Mouse (Mus musculus): ENCODE data around the gene Adh6a. TPM values are rescaled to one million over a fixed set of nuclear protein-coding genes. Genes with fewer than 3 reads are reported as not detected.

The Adh6a gene
- polyA plus RNA-seq, 1 experiment = not detected

GRCm38 (mm10) chr3:138291529-138292117, 21.5 kb upstream of the Adh6a start:
- Histone ChIP-seq H3K4me1 (no peaks in the 10 kb centered on the region), H3K27me3 (replicated peaks) (no peaks in the 10 kb centered on the region), H3K36me3 (replicated peaks; ENCODE audit: low read length) (no peaks in the 10 kb centered on the region), H3K9me3 (peaks cover 4% of the 10 kb centered on the region; the same call in 1 of the 2 replicates), H3K4me3 (replicated peaks) (no peak overlapping the region)
- no peak for TF ChIP-seq GATA1 (IDR thresholded peaks at IDR 0.05; ENCODE audit: borderline replicate concordance, low read length)
- no peak for TF ChIP-seq FLI1 (IDR thresholded peaks at IDR 0.05; ENCODE audit: low read length)

DNA sequence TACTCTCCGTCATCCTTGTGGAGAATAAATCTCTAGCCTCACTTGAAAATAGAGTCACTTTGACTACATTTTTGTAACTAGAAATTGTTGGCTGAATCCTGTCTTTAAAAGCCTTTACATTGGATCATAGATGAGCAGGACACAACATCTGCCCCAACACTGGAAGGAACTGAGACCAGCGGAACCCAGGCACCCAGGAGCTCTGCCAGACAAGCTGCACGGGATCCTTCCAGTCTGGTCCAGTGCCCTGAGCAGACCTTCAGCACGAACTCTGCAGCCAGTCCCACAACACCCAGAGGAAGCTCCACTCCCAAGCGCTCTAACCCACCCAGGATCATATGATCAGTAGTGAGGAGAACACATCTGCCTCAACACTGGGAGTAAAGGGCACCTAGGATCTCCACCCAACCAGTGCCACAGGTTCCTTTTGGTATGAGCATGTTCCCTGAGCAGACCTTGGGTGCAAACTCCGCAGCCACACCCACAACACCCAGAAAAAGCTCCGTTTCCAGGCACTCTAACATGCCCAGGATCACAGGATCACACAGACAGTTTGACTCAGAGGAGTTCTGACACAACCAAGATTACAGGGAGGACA, 19.7 kb upstream of the Adh6a start:
- H3K36me3 ChIP-seq (replicated peaks; ENCODE audit: low read length) = no peaks in the 10 kb centered on the region
- H3K27me3 ChIP-seq (replicated peaks) = no peaks in the 10 kb centered on the region
- peaks cover 20% of the 10 kb centered on the region for H3K9me3 ChIP-seq
- no peak overlapping the region for H3K4me3 ChIP-seq (replicated peaks)
- TF ChIP-seq GATA1 (IDR thresholded peaks at IDR 0.05; ENCODE audit: borderline replicate concordance, low read length) (no peak), FLI1 (IDR thresholded peaks at IDR 0.05; ENCODE audit: low read length) (no peak)
- no peaks in the 10 kb centered on the region for H3K4me1 ChIP-seq

DNA sequence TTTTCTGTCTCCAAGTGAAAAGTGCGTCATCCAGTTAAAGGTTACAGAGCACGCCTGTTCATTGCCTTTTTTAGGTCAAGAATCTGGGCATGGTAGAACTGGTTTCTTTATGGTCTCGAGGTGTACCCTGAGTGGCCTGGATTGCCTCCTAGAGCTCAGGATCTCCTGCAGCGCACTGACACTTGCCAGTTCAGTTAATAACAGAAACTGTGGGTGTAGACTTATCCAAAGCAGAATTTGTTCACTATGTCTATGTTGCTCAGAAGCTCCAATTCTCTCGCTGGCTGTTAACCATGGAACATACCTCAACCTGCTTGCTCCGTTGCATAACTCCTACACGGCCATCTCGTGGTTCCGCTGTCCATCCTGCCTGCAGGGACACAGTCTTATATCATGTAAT, 13.0 kb upstream of the Adh6a start:
- Histone ChIP-seq H3K36me3 (replicated peaks; ENCODE audit: low read length) (no peaks in the 10 kb centered on the region), H3K4me3 (replicated peaks) (no peak overlapping the region), H3K4me1 (no peaks in the 10 kb centered on the region), H3K9me3 (peaks cover 27% of the 10 kb centered on the region), H3K27me3 (replicated peaks) (no peaks in the 10 kb centered on the region)
- no peak for TF ChIP-seq FLI1 (IDR thresholded peaks at IDR 0.05; ENCODE audit: low read length)
- TF ChIP-seq GATA1 (IDR thresholded peaks at IDR 0.05; ENCODE audit: borderline replicate concordance, low read length) = no peak

- no peak overlapping the region for H3K4me3 ChIP-seq (replicated peaks)
- no peaks in the 10 kb centered on the region for H3K27me3 ChIP-seq (replicated peaks)
- no peak for TF ChIP-seq GATA1 (IDR thresholded peaks at IDR 0.05; ENCODE audit: borderline replicate concordance, low read length)
- TF ChIP-seq FLI1 (IDR thresholded peaks at IDR 0.05; ENCODE audit: low read length) = no peak
- H3K36me3 ChIP-seq (replicated peaks; ENCODE audit: low read length) = no peaks in the 10 kb centered on the region
- H3K9me3 ChIP-seq = peaks cover 15% of the 10 kb centered on the region
- H3K4me1 ChIP-seq = no peaks in the 10 kb centered on the region
Measured at GRCm38 (mm10) chr3:138302676-138303075, 10.4 kb upstream of the Adh6a start.

DNA sequence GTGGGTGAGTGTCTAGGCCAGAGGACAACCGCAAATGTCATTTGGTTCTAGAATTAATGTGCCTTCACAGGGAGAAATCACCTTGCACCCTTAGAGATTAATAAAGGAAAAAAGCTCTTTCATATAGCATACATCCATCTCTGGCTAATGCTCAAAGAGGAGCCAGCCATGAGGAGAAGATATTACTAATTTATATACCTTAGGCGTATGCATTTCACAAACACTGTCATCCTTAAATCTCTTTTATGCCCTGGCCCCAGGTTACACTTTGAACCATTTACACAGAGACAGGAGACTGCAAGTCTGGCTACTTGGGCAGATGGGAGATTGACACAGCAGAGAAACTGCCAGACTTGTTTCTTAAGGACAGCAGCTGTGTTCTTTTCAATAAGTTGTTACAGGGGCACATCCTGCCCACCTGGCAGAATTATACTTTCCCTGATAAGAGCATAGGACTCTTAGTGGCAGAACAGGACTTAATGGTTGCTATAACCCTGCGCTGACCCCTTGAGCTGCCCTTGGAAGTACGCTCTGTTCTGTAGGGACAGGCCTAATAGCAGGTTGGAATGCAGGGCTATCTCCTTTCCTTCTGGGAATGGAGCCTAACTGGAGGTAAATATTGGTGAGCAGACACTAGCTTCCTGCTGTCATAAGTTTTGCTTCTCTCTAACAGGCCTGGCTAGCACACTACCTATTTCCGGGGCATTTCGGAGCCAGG, 9.2 kb upstream of the Adh6a start:
- Histone ChIP-seq H3K27me3 (replicated peaks) (no peaks in the 10 kb centered on the region), H3K36me3 (replicated peaks; ENCODE audit: low read length) (no peaks in the 10 kb centered on the region), H3K4me1 (no peaks in the 10 kb centered on the region), H3K9me3 (peaks cover 2% of the 10 kb centered on the region), H3K4me3 (replicated peaks) (no peak overlapping the region)
- TF ChIP-seq GATA1 (IDR thresholded peaks at IDR 0.05; ENCODE audit: borderline replicate concordance, low read length) = no peak
- TF ChIP-seq FLI1 (IDR thresholded peaks at IDR 0.05; ENCODE audit: low read length) = no peak

DNA sequence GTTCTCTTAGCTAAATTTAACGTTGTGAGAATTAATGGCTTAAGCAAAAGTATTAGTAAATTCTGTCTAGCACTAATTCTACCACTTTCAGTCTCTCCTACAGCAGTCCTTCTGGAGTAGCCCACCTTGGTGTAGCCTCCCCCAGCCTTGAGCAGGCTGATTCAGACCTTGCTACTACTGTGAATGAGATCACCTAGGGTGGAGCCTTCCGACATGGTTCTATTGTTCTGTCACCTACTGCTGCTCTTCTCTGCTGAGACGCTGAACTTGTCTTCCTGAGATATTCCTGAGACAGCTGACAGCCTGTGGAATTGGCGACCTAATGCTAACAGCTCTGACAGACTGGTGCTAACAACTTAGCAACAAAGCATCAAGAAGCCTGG, 8.6 kb upstream of the Adh6a start:
- H3K36me3 ChIP-seq (replicated peaks; ENCODE audit: low read length) = no peaks in the 10 kb centered on the region
- TF ChIP-seq GATA1 (IDR thresholded peaks at IDR 0.05; ENCODE audit: borderline replicate concordance, low read length) = no peak
- TF ChIP-seq FLI1 (IDR thresholded peaks at IDR 0.05; ENCODE audit: low read length) = no peak

DNA sequence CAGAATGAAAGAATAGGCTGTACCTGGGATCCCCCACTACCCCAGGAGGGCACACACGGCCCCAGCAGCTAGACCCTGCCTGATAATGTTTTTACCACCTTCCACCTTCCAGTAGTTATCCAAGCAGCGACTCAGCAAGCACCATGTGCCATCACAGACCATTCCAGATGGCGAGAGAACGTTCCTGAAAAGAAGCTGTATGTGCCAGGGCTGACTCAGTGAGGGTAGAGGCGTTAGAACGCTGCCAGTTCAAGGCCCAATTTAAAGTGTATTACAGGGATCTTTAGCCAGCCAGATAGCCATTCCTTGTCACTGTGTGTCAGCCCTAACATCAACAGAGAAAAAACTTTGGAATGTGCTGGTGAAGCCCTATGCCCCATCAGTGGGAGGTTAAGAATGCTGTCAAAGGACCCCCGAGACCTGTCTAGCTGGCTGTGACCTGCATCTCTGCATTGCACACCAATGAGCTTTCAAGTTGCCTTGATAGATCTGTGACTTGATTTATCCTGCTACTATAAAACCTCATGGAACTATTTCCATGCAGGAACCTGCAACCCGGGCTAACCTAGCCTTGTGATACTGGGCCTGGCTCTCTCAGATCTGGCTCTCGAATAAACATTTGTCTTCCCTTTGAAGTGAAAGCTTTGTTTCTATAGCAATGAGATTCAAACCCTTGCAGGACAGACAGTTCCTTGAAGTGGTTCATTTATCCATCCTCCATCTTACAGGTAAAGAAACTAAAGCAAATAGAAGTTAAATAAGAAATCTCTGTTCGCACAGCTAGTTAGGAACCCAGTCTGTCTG, 7.4 kb upstream of the Adh6a start:
- H3K36me3 ChIP-seq (replicated peaks; ENCODE audit: low read length) = no peaks in the 10 kb centered on the region
- no peaks in the 10 kb centered on the region for H3K4me1 ChIP-seq
- H3K9me3 ChIP-seq = 0 out of 2 replicates have a peak, but pooled peaks cover 2% of the 10 kb centered on the region
- H3K27me3 ChIP-seq (replicated peaks) = no peaks in the 10 kb centered on the region
- H3K4me3 ChIP-seq (replicated peaks) = no peak overlapping the region
- no peak for TF ChIP-seq GATA1 (IDR thresholded peaks at IDR 0.05; ENCODE audit: borderline replicate concordance, low read length)
- TF ChIP-seq FLI1 (IDR thresholded peaks at IDR 0.05; ENCODE audit: low read length) = no peak

More for the DNA sequence above, 8.6 kb upstream of the Adh6a start:
- no peak overlapping the region for H3K4me3 ChIP-seq (replicated peaks)
- no peaks in the 10 kb centered on the region for H3K27me3 ChIP-seq (replicated peaks)
- H3K9me3 ChIP-seq = no peaks in the 10 kb centered on the region
- H3K4me1 ChIP-seq = no peaks in the 10 kb centered on the region

GRCm38 (mm10) chr3:138306290-138306683, 6.8 kb upstream of the Adh6a start:
- Histone ChIP-seq H3K4me3 (replicated peaks) (no peak overlapping the region), H3K4me1 (no peaks in the 10 kb centered on the region), H3K9me3 (0 out of 2 replicates have a peak, but pooled peaks cover 2% of the 10 kb centered on the region), H3K36me3 (replicated peaks; ENCODE audit: low read length) (no peaks in the 10 kb centered on the region), H3K27me3 (replicated peaks) (no peaks in the 10 kb centered on the region)
- TF ChIP-seq FLI1 (IDR thresholded peaks at IDR 0.05; ENCODE audit: low read length) = no peak
- no peak for TF ChIP-seq GATA1 (IDR thresholded peaks at IDR 0.05; ENCODE audit: borderline replicate concordance, low read length)

- Histone ChIP-seq H3K4me1 (no peaks in the 10 kb centered on the region), H3K36me3 (replicated peaks; ENCODE audit: low read length) (no peaks in the 10 kb centered on the region), H3K4me3 (replicated peaks) (no peak overlapping the region), H3K27me3 (replicated peaks) (no peaks in the 10 kb centered on the region), H3K9me3 (0 out of 2 replicates have a peak, but pooled peaks cover 2% of the 10 kb centered on the region)
- TF ChIP-seq GATA1 (IDR thresholded peaks at IDR 0.05; ENCODE audit: borderline replicate concordance, low read length) = no peak
- TF ChIP-seq FLI1 (IDR thresholded peaks at IDR 0.05; ENCODE audit: low read length) = no peak
Measured at GRCm38 (mm10) chr3:138309910-138310309, 3.2 kb upstream of the Adh6a start.
